Comparison of ENCODE assay signal across 12 mouse cellular contexts in the genomic region with DNA sequence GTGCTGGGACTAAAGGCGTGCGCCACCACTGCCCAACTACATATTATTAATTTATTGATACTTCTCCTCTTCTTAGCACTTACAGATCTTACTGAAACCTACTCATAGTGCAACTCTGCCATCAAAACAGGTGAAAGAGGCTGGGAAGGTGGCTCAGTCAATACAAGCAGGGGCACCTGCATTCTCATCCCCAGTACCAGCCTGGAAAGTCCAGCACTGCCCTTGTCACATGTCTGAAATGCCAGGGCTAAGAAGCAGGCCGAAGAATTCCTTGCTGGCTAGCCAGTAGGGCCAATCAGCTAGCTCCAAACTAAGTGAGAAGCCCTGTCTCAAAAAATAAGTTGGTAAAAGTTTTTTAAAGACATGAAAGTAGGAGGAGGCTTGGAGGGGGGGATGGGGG. TPM values are rescaled to one million over a fixed set of nuclear protein-coding genes. Genes with fewer than 3 reads are reported as not detected.
DNase-seq lines count a peak whose midpoint lies in the region; ATAC-seq and TF ChIP-seq lines count a peak whose summit lies in the region.
"Had no signal": no experiment of that assay in that cellular context is flagged by ENCODE, and none has a peak within 500 bp of the region (broad histone marks: within the 10 kb centered on the region; RNA-seq: fewer than 3 reads in every experiment).

No protein-coding gene starts in this region.

- H3K36me3 ChIP-seq in kidney, postnatal 0 days (ENCODE audit: insufficient read depth, low read length) = no peaks in the 10 kb centered on the region
- H3K36me3 ChIP-seq in small intestine, adult 2 months (ENCODE audit: control insufficient read depth, insufficient read depth, low read length) = peaks cover 3% of the 10 kb centered on the region
- no peaks in the 10 kb centered on the region for H3K36me3 ChIP-seq in forebrain, embryonic 15.5 days

- H3K9me3 ChIP-seq in kidney, postnatal 0 days (replicated peaks; ENCODE audit: low read length) = no peaks in the 10 kb centered on the region
- no peaks in the 10 kb centered on the region for H3K9me3 ChIP-seq in forebrain, embryonic 15.5 days

- peaks cover 32% of the 10 kb centered on the region for H3K4me1 ChIP-seq in bone marrow macrophage, adult 2 months (ENCODE audit: control insufficient read depth, insufficient read depth, low read length)
- H3K4me1 ChIP-seq in kidney, postnatal 0 days (replicated peaks; ENCODE audit: insufficient read depth, low read length) = peaks cover 9% of the 10 kb centered on the region; the same call in 1 of the 2 replicates
- H3K4me1 ChIP-seq in small intestine, adult 2 months (ENCODE audit: control insufficient read depth, insufficient read depth, insufficient read length, low read length) = peaks cover 9% of the 10 kb centered on the region; the same call in 1 of the 2 replicates
- H3K4me1 ChIP-seq in forebrain, embryonic 15.5 days = peaks cover 21% of the 10 kb centered on the region

- H3K4me2 ChIP-seq in kidney, postnatal 0 days (ENCODE audit: low read length) = no peak overlapping the region
- no peak overlapping the region for H3K4me2 ChIP-seq in forebrain, embryonic 15.5 days (replicated peaks)

- WGBS in kidney, postnatal 0 days = 86% methylated on average over 3 of the region's 3 CpGs
- WGBS in small intestine, adult 2 months = 66% methylated on average over 3 of the region's 3 CpGs
- 92% methylated on average over 3 of the region's 3 CpGs for WGBS in forebrain, embryonic 15.5 days

- no peak for ATAC-seq in kidney, postnatal 0 days (replicated peaks; ENCODE audit: low FRiP score, low read depth)
- ATAC-seq in forebrain, embryonic 15.5 days (replicated peaks) = no peak

- DNase-seq in layer of hippocampus, adult 2 months (ENCODE audit: low spot score in 2 of 2) = no peak
- no peak for DNase-seq in layer of hippocampus, adult 8-10 months (ENCODE audit: low spot score in 2 of 2)
- no peak for DNase-seq in kidney, postnatal 0 days (ENCODE audit: low spot score)
- no peak for DNase-seq in right cerebral cortex, postnatal 25 days
- no peak for DNase-seq in embryo, embryonic 10.5 days (ENCODE audit: low spot score)

- H3K27ac ChIP-seq in layer of hippocampus, adult 2 months = 0 out of 2 replicates have a peak overlapping the region, but pooled peaks have one; percentile 24
- peak overlapping the region; percentile 98 for H3K27ac ChIP-seq in bone marrow macrophage, adult 2 months (ENCODE audit: insufficient read depth, low read depth, low read length)
- peak overlapping the region; percentile 86 for H3K27ac ChIP-seq in kidney, postnatal 0 days
- peak overlapping the region; percentile 23; the same call in 1 of the 2 replicates for H3K27ac ChIP-seq in small intestine, adult 2 months (ENCODE audit: insufficient read depth, low read depth, low read length)
- H3K27ac ChIP-seq in forebrain, embryonic 15.5 days (replicated peaks) = no peak overlapping the region

- H3K9ac ChIP-seq in kidney, postnatal 0 days (ENCODE audit: low read depth, low read length) = no peak overlapping the region
- no peak overlapping the region for H3K9ac ChIP-seq in forebrain, embryonic 15.5 days (replicated peaks)

- TF ChIP-seq POLR2A in bone marrow macrophage, adult 2 months (IDR thresholded peaks at IDR 0.05; ENCODE audit: borderline replicate concordance, low read depth, low read length) = no peak
- no peak for TF ChIP-seq POLR2A in small intestine, adult 2 months (IDR thresholded peaks at IDR 0.05; ENCODE audit: low read depth, low read length)

- H3K27me3 ChIP-seq in kidney, postnatal 0 days (ENCODE audit: insufficient read depth, low read length) = no peaks in the 10 kb centered on the region
- H3K27me3 ChIP-seq in small intestine, adult 2 months (ENCODE audit: control insufficient read depth, insufficient read depth, low read length) = no peaks in the 10 kb centered on the region
- H3K27me3 ChIP-seq in forebrain, embryonic 15.5 days = no peaks in the 10 kb centered on the region

- no peak overlapping the region for H3K4me3 ChIP-seq in layer of hippocampus, adult 2 months
- H3K4me3 ChIP-seq in bone marrow macrophage, adult 2 months (ENCODE audit: insufficient read depth, low read length) = no peak overlapping the region
- no peak overlapping the region for H3K4me3 ChIP-seq in kidney, postnatal 0 days (replicated peaks; ENCODE audit: low read depth, low read length)
- no peak overlapping the region for H3K4me3 ChIP-seq in small intestine, adult 2 months (ENCODE audit: low read depth, low read length)
- no peak overlapping the region for H3K4me3 ChIP-seq in forebrain, embryonic 15.5 days

- TF ChIP-seq CTCF in layer of hippocampus, adult 2 months (conservative IDR thresholded peaks at IDR 0.05) = no peak
- no peak for TF ChIP-seq CTCF in bone marrow macrophage, adult 2 months (IDR thresholded peaks at IDR 0.05; ENCODE audit: low read depth, low read length)
- no peak for TF ChIP-seq CTCF in kidney, postnatal 0 days (IDR thresholded peaks at IDR 0.05; ENCODE audit: low read depth)
- no peak for TF ChIP-seq CTCF in small intestine, adult 2 months (IDR thresholded peaks at IDR 0.05; ENCODE audit: extremely low read depth, insufficient read length, insufficient replicate concordance, low read depth, low read length)

RNA-seq across cellular contexts. Expression of gene Dcaf11, which starts 2.2 kb away (rescaled TPM):
- total RNA-seq in layer of hippocampus, adult 2 months (2021) = 10 to 100 TPM; 84.2 to 87.6 TPM
- 10 to 100 TPM; 74.0 to 93.1 (median 82.3) TPM for total RNA-seq in layer of hippocampus, adult 8-10 months (2022)
- polyA plus RNA-seq in bone marrow macrophage, adult 2 months (2012; ENCODE audit: insufficient read depth, insufficient read length, missing spikeins) = 54.5 and 57.0 TPM in 2 replicates
- 109 and 116 TPM in 2 replicates for polyA plus RNA-seq in kidney, postnatal 0 days (2015; fragmentation: Nextera tagmentation; extraction: Ambion mirVana)
- polyA plus RNA-seq in small intestine, adult 2 months (2012; rRNA removed) = 70.2 and 143 TPM in 2 replicates
- 121 and 132 TPM in 2 replicates for polyA plus RNA-seq in forebrain, embryonic 15.5 days (2015; fragmentation: Nextera tagmentation; extraction: Ambion mirVana)

RNA-seq across cellular contexts. Expression of gene A730061H03Rik, which starts 2.6 kb away (rescaled TPM):
- under 1 TPM in 1 of 2 experiments, not detected in 1; 0.92 TPM for total RNA-seq in layer of hippocampus, adult 2 months (2021)
- total RNA-seq in layer of hippocampus, adult 8-10 months (2022) = 1 to 10 TPM in 2 of 4 experiments, under 1 TPM in 1, not detected in 1; 0.94 to 2.0 (median 1.4) TPM
- not detected in 2 replicates for polyA plus RNA-seq in bone marrow macrophage, adult 2 months (2012; ENCODE audit: insufficient read depth, insufficient read length, missing spikeins)
- 1.7 and 2.2 TPM in 2 replicates for polyA plus RNA-seq in kidney, postnatal 0 days (2015; fragmentation: Nextera tagmentation; extraction: Ambion mirVana)
- polyA plus RNA-seq in small intestine, adult 2 months (2012; rRNA removed) = 0.32 TPM in 1 of 2 replicates, not detected in the other
- 0.49 and 0.60 TPM in 2 replicates for polyA plus RNA-seq in forebrain, embryonic 15.5 days (2015; fragmentation: Nextera tagmentation; extraction: Ambion mirVana)
- total RNA-seq: common myeloid progenitor, adult 5-6 weeks; hematopoietic stem cell, adult 5-6 weeks; left cerebral cortex, postnatal 4 days had no signal

RNA-seq across cellular contexts. Expression of gene Pck2, which starts 17.5 kb away (rescaled TPM):
- 10 to 100 TPM; 45.0 to 47.6 TPM for total RNA-seq in layer of hippocampus, adult 2 months (2021)
- total RNA-seq in layer of hippocampus, adult 8-10 months (2022) = 10 to 100 TPM; 43.4 to 61.5 (median 50.3) TPM
- polyA plus RNA-seq in bone marrow macrophage, adult 2 months (2012; ENCODE audit: insufficient read depth, insufficient read length, missing spikeins) = 34.7 and 38.6 TPM in 2 replicates
- 38.2 and 42.2 TPM in 2 replicates for polyA plus RNA-seq in kidney, postnatal 0 days (2015; fragmentation: Nextera tagmentation; extraction: Ambion mirVana)
- polyA plus RNA-seq in small intestine, adult 2 months (2012; rRNA removed) = 19.3 and 21.0 TPM in 2 replicates
- polyA plus RNA-seq in forebrain, embryonic 15.5 days (2015; fragmentation: Nextera tagmentation; extraction: Ambion mirVana) = 18.2 and 25.1 TPM in 2 replicates

RNA-seq across cellular contexts. Expression of gene Fitm1, which starts 17.8 kb away (rescaled TPM):
- total RNA-seq in layer of hippocampus, adult 2 months (2021) = not detected
- total RNA-seq in layer of hippocampus, adult 8-10 months (2022) = not detected
- polyA plus RNA-seq in bone marrow macrophage, adult 2 months (2012; ENCODE audit: insufficient read depth, insufficient read length, missing spikeins) = not detected in 2 replicates
- 13.0 and 13.3 TPM in 2 replicates for polyA plus RNA-seq in kidney, postnatal 0 days (2015; fragmentation: Nextera tagmentation; extraction: Ambion mirVana)
- polyA plus RNA-seq in small intestine, adult 2 months (2012; rRNA removed) = 0.46 TPM in 1 of 2 replicates, not detected in the other
- polyA plus RNA-seq in forebrain, embryonic 15.5 days (2015; fragmentation: Nextera tagmentation; extraction: Ambion mirVana) = not detected in 2 replicates
- total RNA-seq: common myeloid progenitor, adult 5-6 weeks; hematopoietic stem cell, adult 5-6 weeks; layer of hippocampus, adult 18-20 months; left cerebral cortex, postnatal 4 days had no signal

RNA-seq across cellular contexts. Expression of gene Psme1, which starts 20.3 kb away (rescaled TPM):
- 10 to 100 TPM; 55.5 to 61.2 TPM for total RNA-seq in layer of hippocampus, adult 2 months (2021)
- 10 to 100 TPM; 57.9 to 75.0 (median 67.3) TPM for total RNA-seq in layer of hippocampus, adult 8-10 months (2022)
- 382 and 397 TPM in 2 replicates for polyA plus RNA-seq in bone marrow macrophage, adult 2 months (2012; ENCODE audit: insufficient read depth, insufficient read length, missing spikeins)
- polyA plus RNA-seq in kidney, postnatal 0 days (2015; fragmentation: Nextera tagmentation; extraction: Ambion mirVana) = 179 and 181 TPM in 2 replicates
- 71.4 and 167 TPM in 2 replicates for polyA plus RNA-seq in small intestine, adult 2 months (2012; rRNA removed)
- polyA plus RNA-seq in forebrain, embryonic 15.5 days (2015; fragmentation: Nextera tagmentation; extraction: Ambion mirVana) = 187 and 189 TPM in 2 replicates
